Mouse (Mus musculus): ENCODE measurements around the gene Fam171a1.
A peak's percentile ranks its signal among the peaks of the same experiment; 100 is the strongest.
"Not testable (repeated sequence)": the region's sequence is repeated elsewhere in the genome, so short reads cannot be mapped to it uniquely, and the experiment has no call there.

Gene Fam171a1

GRCm38 (mm10) chr2:3113866-3114265, at the start of gene Fam171a1:
Gene Fam171a1 (plus strand): TSS chr2:3114224.
- DNase-seq (ENCODE audit: low read depth, low spot score) = no peak

DNA sequence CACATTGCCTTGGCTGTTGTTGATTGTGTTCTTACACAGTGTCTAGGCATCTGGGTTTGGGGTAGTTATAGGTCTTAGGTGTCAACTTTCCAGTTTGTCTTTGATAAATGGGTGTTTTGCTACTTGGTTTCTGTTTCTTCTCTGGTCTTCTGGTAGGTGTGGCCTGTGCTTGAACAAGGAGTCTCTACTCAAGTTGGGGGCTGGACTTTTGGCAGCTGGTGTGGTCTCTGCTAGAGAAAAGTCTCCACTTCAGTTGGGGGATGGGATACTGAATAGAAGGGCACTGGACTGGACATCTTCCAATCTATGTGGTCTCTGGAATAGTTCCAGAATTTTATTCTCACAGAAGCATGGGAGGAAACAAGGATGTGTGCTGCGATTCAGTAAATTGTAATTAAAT, 44.9 kb upstream of the Fam171a1 start:
- DNase-seq (ENCODE audit: low read depth, low spot score) = no peak

- not testable (repeated sequence) for DNase-seq (ENCODE audit: low read depth, low spot score)
Observed at GRCm38 (mm10) chr2:3088361-3088760, 25.7 kb upstream of the Fam171a1 start.

DNA sequence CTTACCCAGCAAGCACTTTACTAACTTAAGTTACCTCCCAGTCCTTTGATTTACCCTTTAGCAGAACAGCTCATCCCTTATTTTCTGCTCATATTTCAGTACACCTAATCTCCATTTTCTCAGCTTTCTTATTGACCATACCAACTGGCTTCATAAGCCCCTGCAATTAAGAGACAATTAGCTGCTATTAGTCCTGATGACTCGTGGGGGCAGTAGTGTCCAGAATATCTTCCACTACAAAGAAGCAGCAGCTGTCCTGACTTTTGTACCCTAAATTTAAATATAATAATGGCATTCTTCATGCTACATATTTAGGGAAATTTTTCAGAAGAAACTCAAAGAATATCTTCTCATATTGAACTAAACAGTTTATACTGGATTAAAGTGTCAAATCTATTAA, 24.8 kb upstream of the Fam171a1 start:
- DNase-seq (ENCODE audit: low read depth, low spot score) = no peak

- DNase-seq (ENCODE audit: low read depth, low spot score) = no peak
Observed at GRCm38 (mm10) chr2:3096101-3096500, 17.9 kb upstream of the Fam171a1 start.

- DNase-seq (ENCODE audit: low read depth, low spot score) = no peak
Observed at GRCm38 (mm10) chr2:3099971-3100370, 14.1 kb upstream of the Fam171a1 start.

- DNase-seq (ENCODE audit: low read depth, low spot score) = no peak
Observed at GRCm38 (mm10) chr2:3101292-3101957, 12.6 kb upstream of the Fam171a1 start.

DNA sequence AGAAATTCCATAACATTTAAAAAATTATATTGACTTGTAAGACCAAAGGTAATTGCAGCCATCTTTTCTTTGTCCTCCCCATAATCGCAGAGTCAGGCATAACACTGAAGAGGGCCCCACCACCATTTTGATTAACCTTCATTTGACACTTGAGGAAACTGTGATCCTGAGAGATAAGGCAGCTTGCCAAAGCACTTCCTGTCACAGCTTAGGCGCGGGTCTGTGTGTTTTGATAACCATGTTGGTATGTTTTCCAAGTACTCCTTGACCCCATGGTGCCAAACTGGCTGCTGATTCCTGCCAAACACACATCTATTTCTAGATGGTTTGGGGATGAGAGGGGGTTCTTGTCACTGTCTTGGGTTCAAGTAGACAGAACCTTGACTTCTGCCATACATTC, 11.7 kb upstream of the Fam171a1 start:
- DNase-seq (ENCODE audit: low read depth, low spot score) = no peak

DNA sequence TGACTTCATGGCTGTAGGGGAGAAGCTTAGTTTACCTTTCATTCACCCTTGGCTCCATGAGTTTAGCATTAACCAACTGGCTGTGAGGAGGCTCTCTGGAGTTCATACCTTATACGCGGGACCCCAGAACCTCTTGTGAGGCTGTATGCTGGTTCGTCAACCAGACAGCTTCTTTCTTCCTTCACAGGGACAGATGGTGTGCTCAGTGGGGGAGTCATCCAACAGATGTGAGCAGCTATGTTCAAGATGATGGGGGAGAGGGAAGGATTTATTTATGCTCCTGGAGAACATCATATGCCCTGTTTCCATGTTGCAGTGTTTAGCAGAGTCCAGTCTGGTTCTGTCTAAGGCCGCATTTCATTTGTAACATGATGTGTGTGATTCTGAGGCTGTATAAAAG, 6.6 kb upstream of the Fam171a1 start:
- DNase-seq (ENCODE audit: low read depth, low spot score) = no peak

GRCm38 (mm10) chr2:3108431-3108830, 5.6 kb upstream of the Fam171a1 start:
- no peak for DNase-seq (ENCODE audit: low read depth, low spot score)

- no peak for DNase-seq (ENCODE audit: low read depth, low spot score)
Observed at GRCm38 (mm10) chr2:3108834-3109233, 5.2 kb upstream of the Fam171a1 start.

DNA sequence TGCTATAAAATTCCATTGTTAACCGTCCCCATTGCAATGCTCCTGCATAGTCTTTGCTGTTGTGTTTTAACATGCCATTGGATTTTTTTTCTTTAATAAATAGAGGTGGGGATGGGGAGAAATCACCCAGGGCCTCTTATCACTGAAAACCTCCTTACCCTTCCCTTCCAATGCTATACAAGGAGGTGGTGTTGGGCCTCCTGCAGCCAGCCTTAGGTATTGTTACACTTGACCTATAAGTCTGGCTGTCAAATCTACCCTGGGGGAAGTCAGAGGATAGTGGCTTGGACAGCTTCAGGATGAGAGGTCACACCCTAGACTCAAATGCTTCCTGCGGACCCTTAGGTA, 3.8 kb downstream of the Fam171a1 start:
- DNase-seq (ENCODE audit: low read depth, low spot score) = no peak

GRCm38 (mm10) chr2:3118203-3118941, 4.3 kb downstream of the Fam171a1 start:
- peak; percentile 28 for DNase-seq (ENCODE audit: low read depth, low spot score)

GRCm38 (mm10) chr2:3118969-3119368, 4.9 kb downstream of the Fam171a1 start:
- no peak for DNase-seq (ENCODE audit: low read depth, low spot score)

GRCm38 (mm10) chr2:3119371-3119935, 5.4 kb downstream of the Fam171a1 start:
- no peak for DNase-seq (ENCODE audit: low read depth, low spot score)

DNA sequence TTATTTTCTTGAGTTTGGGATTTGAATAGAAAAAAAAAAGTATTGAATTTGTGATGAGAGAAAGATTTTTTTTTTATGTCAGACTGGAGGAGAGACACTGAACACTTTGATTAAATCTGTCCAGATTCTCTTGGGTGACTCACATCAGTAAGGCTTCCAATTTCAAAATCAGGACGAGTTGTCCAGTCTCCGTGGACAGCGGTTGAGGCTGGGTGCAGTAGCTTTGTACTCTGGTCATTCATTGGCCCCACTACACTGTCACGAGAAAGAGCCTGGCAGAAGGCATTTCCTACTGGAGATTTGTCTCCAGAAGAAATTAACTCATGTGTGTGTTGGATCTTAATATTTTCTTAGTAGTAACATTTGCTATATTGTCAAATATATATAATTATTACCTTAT, 8.5 kb downstream of the Fam171a1 start:
- DNase-seq (ENCODE audit: low read depth, low spot score) = no peak

DNA sequence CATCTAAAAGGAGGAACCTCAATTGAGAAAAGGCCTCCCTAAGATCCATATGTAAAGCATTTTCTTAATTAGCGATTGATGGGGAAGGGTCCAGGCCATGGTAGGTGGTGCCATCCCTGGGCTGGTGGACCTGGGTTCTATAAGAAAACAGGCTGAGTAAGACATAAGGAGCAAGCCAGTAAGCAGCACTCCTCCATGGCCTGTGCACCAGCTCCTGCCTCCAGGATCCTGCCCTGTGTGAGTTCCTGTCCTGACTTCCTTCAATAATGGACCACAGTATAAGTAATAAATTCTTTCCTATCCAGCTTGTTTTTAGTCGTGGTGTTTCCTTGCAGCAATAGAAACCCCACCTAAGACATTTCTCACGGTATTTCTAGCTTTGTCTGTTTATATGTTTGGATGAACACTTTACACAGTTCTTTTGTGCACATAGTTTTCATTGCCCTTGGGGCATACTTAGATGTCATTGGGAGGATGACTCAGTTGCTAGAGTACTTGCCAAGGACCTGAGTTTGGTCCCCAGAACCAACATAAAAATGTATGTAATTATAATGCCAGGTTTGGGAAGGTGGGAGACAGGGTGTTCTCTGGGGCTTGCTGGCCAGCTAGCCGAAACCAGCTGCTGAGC, 13.3 kb downstream of the Fam171a1 start:
- DNase-seq (ENCODE audit: low read depth, low spot score) = no peak

DNA sequence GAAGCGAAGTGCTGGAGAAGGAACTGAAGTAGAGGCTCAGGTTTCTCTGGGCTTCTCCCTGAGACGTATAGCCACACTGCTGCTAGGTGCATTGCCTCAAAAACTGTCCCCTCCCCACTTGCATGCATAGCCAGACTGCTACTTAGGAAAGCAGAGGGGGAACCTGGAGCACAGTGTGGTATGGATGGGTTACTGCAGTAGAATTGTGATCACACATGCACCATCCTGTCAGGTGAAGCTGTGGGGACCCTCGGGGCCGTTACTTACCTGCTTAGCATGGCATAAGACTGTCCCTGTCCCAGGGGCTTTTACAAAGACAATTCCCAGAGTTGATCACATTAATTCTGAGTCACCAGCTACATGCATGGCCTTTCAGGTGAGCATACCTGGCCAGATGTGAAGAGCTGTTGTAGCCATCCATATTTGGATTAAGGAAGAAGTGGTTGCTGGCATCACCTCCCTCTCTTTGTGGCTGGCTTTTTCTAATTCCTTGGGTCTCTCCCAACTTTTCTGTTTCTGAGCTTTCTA, 14.4 kb downstream of the Fam171a1 start:
- DNase-seq (ENCODE audit: low read depth, low spot score) = no peak

- DNase-seq (ENCODE audit: low read depth, low spot score) = no peak
Observed at GRCm38 (mm10) chr2:3128910-3129309, 14.9 kb downstream of the Fam171a1 start.

DNA sequence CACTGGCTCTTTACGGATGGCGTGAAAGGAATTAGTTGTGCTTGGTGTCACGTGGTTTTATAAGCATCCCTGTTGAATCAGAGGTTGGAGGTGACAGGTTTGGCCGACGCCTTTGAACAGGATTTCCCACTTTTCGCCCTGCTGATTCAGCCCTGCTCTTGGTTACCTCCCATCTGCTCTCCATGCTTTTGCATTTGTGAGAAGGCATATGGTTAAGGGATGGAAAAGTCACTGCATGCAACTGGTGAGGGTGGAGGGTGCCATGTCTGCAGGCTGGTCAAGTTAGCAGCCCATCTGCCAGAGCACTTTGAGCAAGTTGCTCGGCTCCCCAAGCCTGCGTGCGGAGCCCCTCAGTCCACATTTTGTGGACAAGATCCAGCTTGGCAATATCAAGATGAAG, 18.4 kb downstream of the Fam171a1 start:
- DNase-seq (ENCODE audit: low read depth, low spot score) = no peak

DNA sequence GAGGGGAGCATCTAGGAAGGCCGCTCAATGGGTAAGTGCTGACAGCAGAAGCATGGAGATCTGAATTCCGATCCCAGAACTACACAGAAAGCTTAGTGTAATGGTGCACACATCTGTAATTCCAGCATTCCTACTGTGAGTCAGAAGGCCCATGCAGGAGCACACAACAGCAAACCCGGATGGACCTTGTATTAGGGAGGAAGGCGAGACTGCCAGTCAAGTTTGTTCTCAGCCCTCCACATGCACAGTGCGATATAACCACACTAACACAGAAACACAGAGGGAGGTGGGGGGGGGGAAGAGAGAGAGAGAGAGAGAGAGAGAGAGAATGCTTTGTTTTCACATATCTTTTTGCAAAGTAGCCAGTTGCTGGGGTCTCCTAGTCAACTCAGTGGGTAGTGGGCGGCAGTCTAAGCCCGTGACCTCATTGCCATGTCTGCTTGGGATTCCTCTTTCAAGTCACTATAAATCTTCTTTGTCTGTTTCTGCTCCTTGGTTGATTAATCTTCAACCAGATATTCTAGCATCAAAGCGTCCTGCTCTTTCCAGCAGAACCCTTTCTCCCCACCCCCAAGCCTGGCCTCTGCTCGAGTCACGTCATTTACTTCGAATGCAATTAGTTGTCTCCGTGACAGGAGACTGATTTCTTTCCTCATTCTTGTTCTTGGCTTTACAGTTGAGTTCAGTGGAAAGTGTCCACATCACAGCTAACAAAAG, 20.7 kb downstream of the Fam171a1 start:
- no peak for DNase-seq (ENCODE audit: low read depth, low spot score)

DNA sequence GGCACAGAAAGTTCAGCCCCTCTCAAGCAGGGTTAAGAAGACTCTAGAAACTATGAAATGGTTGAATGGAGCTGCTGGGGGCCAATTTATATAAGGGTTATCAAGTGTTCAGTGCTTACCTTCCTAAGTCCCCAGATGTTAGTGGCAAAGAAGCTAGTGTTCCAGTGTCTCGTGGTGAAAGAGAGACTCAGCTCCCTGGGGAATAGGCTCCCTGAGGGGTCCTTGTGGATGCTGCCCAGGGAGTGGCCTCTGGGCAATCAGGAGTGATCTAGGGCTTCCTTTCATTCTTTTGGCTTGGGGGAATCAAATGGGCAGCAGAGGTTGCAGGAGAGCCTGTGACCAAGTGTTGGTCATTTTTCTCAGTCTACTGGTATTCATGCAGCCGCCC, 21.3 kb downstream of the Fam171a1 start:
- no peak for DNase-seq (ENCODE audit: low read depth, low spot score)
